Mouse (Mus musculus) right cerebral cortex, postnatal 4 days (tissue): ENCODE measurements around the gene Phc1.

Experiments used
- DNase-seq: peaks from one replicate; pipeline ENCODE4 v3.0.0-alpha.2; 2022

The Phc1 gene

DNA sequence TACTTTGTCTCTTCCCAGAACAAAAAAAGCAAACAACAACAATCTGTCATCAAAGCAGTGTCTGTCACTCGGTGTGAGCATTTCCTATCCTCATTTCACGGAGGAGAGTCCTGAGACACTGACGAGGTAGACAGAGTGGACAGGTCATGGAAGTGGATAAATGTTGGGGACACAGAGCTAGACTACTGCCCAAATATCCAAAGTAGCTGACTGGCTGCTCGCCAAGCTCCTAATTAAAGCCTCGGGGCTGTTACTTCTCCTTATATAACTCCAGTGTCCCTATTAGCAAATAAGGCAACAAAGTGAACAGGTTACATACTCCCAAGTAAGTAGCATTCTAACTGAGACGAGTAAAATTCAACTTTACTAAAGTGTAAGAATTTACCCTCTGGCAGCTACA, 2.8 kb downstream of the Phc1 start:
- DNase-seq, result peak; percentile 39

DNA sequence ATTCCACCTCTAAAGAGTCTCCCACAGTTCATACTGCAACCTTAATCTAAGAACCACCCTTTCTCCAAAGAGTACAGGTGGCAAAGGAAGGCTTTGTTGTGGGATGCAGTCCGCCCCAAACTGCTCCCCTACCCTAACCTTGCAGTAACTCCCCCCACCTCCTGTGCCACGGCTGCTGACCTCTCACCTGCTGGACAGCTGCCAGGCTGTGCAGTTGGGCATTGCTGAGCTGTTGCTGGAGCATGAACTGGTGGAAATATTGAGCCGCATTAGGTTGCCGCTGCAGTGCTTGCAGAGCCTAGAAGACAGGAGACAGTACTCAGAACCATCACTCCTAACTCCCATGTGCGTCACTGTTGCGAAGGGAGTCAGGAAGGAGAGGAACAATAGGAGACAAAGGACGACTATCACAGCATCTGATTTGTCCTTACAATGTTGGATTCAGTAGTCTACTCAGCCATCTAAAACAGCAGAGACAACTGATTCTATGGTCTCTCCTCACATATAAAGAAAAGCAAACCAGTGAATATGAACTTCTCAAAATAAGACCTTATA, 5.5 kb downstream of the Phc1 start:
- DNase-seq, result no peak

DNA sequence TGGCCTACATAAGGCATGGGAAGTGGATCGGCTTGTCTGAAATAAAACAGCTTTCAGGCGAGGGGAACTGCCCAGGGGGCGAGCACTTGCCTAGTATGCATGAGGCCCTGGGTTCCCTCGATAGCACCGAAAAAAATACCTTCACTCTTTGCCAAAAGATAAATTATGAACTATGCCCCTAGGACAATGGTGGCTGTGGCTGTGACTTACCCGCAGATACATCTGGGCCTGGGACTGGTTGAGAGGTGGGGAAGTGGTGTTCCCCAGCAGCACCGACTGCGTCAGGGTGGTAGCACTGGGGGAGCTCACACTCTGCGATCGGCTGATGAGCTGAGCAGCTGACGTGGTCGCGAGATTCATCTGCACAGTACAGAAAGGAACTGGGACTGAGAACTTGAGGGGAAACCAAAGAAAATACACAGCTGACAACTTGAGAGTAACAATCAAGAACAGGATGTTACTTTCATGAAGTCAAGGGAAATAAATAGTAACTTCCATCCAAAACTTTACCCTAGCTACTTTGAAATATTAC, 7.2 kb downstream of the Phc1 start:
- DNase-seq, result no peak

DNA sequence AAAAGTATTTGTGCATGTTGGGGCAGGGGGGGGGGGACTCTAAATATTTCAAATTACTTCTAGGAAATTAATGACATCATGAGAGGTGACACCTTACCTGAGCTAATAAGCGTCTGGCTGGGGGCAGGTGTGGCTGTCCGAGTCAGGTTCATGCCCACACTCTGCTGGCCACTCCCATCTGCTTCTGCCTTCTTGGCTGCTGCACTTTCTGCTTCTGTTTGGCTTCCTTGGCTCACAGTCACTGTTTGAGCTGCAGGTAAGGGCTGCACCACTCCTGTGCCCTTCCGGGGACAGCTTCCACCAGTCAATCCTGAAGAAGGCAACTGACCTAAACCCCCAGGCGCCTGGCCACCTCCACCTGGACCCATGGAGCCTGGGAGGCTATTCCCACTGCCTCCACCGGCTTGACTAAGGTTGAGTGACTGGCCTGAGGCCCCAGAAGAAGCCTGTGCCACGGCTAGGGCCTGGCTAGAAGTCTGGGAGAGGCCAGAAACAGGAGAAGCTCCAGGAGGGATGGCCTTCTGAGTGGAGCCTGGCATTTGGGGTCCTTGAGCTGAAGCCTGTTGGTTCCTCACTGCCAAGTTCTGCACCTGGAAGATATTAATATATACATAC, 14.9 kb downstream of the Phc1 start:
- DNase-seq, result no peak

DNA sequence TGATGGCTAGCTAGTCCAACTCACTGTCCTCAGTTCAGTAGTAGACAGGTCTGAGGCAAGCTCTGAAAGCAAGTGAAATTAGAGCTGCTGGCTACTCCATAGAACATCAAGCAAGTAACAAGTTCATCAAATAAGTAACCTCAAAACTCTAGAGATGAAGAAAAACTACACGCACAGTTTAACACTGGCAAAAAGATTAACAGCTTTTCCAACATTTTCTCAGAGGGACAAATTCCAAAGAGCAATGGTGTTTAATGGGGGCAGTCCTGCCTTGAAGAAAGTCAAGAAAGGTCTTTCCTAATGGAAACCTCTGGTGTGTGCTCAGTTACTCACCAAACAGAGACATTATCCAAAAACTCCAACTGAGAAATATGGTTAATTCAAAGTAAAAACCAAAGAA, 21.6 kb downstream of the Phc1 start:
- no peak for DNase-seq

DNA sequence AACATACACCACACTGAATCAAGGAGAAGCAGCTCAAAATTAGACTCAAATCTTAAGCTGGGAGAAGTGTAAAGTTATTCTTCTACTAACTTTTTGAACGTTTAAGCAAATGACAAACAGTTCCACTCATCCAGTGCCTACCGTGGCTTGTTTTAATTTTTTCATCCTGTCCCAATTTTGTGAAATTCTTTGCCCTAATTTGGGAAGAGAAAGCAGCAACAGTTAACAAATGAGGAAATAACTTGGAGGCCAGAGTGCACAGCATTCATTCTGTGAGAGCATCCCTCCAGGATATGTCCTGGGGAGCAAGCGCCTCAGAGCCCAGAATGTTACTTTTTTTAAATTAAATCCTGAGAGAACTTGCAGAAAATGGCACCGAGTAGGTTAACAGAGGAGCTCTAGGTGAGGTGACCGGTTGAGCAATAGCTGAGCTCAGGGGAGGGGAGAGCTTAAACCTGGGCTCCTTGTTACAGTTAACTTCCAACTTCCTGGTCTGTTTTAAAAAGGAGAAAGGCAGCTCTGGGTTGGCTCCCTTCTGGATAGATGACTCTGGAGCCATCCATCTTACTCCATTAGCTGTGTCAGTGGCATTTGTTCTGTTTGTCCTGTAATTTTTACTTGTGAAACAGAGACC, 30.1 kb downstream of the Phc1 start:
- no peak for DNase-seq

DNA sequence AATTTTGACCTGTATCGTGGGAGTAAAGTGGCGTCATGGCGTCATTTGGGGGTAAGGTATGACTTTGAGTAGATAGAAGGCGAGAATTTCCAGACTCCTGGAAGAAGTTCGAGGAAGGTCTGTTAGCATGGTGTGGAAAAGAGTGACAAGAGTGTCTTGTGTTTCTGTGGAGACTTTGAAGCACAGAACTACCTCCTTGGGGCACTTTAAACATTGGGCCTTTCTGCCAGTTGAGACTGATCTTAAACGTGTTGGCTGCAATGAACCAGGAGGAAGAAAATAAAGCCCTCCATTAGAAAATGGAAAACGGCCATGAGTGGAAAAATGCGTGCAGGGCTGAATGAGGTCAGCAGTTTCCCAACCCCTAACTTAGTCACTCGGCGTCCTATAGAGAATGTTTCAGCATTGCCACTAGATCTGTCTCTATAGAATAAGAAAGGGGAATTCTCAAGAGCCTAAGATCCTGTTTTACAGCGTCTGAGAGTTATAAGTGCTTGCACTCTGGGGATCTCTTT, 30.9 kb downstream of the Phc1 start:
- DNase-seq, result no peak

DNA sequence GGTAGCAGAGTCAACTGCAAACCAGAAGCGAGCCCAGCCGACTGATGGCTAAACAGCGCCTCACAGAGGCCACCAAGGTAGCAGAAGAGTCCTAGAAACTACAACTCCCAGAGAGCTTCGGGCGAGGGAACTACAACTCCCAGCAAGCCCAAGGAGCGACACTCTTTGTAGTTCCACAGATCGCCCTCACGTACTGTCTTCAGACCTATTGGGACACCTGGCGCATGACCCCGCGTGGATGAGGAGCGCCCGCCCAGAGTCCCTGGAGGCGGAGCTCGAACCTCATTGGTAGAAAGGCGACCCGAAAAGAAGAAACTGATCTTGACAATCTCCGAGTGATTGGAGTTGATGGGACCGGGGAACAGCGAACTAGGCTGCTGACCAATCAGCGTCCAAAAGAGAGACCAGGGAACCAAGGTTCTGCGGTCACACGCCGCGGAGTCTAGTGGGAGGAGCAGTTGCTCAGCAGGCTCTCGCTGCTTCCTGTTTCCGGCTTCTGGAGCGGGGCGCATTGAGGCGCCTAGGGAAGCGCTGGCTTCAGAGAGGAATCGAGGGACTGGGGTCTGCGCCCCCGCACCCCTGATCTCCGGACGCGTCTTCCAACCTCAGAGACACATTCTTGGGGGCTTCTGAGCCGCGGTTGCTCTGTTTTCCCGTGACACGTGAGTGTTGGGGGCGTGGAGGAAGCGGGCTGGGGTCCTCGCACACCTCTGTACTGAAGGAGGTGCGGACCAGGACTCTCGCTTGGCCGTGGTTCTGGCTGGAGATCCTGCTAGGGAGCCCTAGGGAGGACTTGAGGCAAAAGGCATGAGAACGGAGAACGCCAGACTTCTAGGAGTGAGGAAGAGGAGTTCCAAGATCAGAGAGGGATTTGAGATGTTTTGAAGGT, 31.6 kb downstream of the Phc1 start, which contains the start of gene M6pr:
Gene M6pr, plus strand, starts transcription at position 216 of the 889 bp plus-strand sequence.
- DNase-seq, result peak; percentile 85

DNA sequence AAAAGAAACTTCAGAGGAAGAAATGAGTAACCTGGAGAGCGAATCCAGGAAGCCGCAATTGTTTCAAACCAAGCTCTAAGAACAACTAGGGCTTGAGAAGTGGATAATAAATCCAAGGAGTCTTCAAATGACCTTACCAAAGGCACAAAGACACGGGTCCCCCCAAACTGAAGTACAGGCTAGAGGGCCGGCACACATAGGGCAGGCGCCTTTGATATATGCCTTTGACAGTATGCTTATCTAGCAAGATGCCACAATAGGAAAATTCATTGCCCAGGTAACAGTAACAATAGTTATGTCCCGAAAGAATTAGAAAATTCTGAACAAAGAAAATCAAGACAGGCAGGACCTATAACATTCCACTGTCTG, 32.2 kb downstream of the Phc1 start:
- no peak for DNase-seq

DNA sequence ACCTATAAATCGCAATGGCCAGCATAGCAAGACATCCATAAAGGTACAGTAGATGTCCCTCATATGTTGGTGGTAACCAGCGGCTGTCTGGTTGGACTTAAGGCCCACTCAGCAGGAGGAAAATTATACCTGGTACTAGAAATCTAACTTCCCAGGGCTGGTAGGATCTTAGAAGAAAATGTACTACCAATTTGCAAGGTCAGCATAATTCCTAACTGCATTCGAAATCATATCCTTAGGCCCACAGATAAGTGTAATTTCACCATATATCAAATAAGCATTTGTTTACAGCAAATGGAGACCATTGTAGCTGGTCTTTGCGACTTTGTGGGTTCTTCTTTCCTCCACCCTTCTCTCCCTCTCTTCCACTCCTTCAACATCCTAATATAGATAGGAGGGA, 33.7 kb downstream of the Phc1 start:
- DNase-seq, result no peak

DNA sequence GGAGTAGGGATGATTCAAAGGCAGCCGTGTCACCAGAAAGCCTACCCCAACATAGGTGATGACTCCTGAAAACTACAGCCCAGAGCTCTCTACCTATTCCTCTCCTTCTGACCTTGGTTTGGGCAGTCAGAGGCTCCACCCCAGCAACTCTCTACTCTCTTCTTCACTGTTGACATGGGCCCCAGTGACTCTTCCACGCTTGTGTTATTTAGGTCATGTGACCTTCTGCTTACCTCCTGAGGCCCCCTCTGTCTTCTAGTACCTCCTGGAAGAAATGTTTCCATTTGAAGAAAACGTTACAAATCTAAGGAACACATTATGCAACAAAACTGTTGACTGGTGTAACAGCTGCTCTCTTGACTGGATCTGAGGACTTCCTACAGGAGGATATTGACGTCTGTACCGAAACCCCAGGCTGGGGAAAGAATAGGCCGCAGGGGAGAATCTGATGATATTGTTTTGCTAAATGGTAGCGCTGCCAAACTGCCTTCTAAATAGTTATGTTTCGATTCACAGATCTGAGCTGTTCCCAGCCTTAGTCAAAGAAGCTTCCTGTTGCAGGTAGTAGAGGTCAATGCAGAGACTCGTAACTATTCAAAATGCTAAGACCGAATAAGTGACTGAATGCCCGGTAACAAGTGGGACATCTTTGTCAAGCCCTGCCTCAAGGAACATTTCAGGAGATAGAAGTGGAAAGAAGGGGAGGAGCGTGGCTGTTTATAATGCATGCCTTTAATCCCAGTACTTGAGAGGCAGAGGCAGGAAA, 35.4 kb downstream of the Phc1 start:
- no peak for DNase-seq

DNA sequence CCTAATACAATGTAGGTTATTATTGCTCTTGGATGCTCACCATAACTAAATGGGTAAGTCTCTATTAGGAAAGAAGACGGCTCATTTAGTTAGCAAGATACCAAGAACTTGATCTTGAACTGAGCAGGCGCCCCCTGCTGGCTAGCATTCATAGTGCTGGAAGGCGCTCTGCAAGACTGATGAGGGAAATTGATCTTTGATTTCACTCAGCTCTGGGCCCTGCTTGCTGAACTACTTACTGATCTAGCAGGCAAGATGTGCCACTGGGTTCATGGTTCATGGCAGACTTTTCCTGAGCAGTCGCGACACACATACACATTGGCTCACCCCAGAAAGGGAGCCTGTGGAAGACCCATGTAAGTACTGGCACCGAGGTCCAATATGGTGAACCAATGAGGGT, 36.0 kb downstream of the Phc1 start:
- peak; percentile 97 for DNase-seq

DNA sequence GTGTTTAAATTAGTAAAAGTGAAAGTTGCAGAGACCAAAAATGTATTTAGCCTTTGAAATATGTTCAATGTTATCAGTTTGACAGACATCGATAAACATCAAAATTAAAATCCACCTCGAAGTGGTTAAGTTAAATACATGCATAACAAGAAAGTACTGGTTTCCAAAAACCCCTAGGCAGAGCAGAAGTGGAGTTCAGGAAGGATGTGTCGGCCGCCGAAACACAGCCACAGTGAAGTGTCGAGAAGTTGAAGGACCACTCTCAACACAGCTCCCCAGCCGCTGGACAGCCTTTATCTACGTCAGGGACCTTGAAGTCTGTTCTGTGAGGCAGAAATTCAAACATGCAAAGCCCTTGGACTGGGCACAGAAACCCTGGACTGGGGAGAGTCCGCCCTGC, 36.8 kb downstream of the Phc1 start:
- no peak for DNase-seq

DNA sequence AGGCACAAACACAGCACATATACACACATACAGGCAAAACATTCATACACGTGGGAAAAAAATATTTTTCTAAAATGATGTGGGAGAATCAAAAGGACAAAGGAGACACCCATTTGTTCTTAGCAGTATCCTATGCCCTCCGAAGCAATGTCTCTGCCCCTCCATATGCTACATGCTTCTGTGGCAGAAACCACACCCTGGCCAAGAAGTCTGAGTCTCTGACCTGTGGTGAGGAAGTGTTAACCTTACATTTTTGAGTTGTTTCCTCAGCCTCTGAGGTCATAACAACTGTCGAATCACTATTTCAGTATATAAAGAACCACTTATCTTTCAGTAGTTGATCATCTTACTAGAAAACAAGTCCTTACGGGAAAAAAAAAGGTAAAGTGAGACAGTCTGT, 37.7 kb downstream of the Phc1 start:
- DNase-seq, result no peak

DNA sequence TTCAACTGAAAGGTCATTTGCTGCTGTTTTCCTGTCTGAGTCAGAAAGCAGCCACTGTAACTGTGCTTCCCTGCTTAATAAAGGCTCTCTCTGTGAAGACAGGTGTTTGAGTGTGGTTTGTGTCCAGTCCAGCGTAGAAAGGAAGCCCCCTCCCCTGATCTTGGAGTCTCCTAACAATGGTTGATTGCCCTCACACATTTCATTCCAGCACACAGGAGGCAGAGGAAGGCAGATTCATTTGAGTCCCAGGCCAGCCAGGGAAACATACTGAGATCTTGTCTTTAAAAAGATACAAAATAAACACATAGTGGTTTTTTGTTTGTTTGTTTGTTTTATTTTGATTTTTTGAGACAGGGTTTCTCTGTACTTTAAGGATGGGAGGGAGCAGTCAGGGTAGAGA, 38.2 kb downstream of the Phc1 start:
- DNase-seq, result no peak

DNA sequence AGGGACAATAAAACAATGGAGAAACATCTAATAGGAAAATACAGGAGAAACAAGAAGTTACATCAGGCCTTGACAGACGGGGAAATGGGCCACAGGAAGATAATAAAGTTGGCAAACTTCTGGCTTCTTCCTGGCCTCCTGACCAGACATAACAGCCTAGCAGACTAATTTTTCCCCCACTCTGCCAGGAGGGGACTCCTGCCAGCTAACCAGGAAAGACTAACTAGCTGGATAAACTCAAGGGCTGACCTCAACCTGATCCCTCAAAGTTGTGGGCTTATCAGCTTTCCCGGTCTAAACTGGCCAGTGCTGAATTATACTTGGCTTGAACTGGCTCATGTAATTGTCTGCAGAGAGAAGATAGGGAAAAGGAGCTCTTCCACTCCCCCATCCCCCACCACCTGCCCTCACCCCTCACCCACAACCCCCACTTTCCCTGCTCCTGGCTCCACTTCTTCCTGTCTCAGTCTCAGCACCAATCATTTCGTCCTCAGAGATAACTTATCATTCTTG, 40.7 kb downstream of the Phc1 start:
- DNase-seq, result no peak

DNA sequence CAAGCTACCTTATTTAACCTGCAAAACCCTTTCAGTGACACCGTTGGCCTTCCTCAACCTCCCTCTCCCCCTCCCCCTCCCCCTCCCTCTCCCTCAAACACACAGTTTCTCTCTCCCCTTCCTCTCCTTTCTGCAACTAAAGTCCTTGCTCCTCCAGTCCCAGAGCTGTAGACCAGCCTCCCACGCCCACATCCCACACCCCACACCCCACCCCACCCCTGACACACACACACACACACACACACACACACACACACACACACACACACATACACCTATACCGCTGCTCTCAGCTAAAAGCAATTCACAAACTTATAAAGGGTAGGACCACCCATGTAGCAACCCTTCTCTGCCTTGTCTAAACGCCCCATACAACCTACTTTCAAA, 42.1 kb downstream of the Phc1 start:
- no peak for DNase-seq

DNA sequence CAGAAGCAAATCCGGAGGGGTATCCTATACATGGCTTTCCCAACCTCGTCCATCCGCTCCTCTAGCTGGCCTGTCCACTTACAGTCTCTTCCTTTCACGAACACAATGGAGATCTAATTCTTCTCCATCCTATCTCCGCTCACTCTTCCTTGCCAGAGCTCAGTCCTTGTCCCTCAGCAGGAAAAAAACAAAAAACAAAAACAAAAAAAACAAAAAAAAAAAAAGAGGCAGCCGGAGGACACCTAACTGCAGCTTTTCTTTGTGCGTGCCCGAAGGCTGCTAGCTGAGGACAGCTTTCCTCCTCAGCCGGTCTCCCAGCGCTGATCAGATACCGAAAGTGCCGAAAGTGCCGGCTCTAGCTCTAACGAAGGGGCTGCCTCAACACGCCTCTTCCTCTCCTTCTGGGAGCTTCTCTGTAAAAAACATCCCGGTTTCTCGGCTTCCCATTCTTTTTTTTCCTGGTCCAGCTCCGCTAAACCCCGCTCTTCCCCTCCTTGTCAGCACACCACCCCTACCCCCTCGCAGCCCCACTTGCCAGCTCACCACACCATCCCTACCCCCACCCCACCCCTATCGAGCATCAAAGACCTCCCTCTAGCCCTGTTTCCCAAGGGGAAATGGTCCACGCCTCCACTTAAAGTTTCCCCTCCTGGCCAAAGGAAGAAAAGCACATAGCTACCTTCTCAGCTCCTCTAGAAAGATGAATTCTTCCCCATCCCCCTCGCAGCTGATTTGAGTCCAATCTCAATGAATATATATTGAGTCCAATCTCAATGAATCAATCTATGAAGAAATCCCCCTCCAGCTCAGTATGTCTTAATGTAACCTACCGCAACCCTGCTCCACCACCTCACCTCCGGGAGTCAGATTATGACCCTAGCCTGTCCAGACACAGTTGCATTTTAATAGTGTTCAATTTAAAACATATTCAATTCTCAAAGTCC, 42.8 kb downstream of the Phc1 start:
- DNase-seq, result peak; percentile 40

DNA sequence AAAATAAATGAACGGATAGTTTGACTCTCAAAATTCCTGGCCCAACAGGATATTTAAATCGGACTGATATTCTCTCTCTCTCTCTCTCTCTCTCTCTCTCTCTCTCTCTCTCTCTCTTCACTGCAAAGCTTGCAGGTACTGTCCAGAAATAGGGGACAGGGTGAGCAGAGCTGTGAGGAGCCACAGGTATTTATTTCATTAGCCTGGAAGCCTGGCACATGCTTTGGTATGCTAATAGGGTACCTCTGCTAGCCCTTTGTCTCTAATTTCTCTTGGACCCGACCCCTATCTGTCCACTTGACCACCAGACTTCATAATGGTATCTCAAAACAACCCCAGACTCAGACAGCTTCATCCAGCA, 43.5 kb downstream of the Phc1 start:
- DNase-seq, result no peak

DNA sequence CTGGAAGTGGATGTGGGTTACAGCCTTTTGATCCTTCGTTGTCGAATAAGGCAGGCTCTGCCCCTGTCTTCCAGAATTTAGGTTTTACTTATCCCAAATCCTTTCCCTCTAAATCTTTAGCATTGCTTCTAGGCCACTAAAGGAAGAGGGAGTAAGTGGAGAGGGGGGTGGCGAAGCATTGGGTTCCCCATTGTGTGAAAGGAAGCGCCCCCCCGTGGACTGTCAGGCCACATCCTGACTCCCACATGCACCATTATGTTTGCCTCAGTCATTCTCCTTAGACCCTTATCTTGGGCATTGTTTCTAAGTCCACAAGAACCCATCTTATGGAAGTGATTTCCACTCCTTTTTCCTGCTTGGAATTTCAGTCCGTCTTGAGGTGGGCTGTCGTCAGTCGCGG, 45.1 kb downstream of the Phc1 start:
- no peak for DNase-seq

DNA sequence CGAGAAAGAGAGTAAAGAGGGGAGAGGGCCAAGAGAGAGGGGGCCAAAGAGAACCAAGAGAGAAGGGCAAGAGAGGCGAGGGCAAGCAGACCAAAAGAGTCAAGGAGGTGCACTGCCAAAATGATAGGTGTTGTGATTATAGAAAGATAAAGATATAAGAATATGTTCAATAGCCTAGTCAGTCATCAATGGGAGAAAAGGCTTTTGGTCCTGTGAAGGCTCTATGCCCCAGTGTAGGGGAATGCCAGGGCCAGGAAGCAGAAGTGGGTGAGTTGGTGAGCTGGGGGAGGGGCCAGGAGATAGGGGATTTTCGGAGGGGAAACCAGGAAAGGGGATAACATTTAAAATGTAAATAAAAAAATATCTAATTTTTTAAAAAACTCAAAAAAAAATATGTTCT, 46.1 kb downstream of the Phc1 start:
- DNase-seq, result no peak
